Mouse (Mus musculus): ENCODE results near the gene Ntf3.
A peak's percentile ranks its signal among the peaks of the same experiment; 100 is the strongest.

Ntf3 gene

GRCm38 (mm10) chr6:126102007-126102406 lies 64.7 kb downstream of the Ntf3 start:
- no peak for DNase-seq

GRCm38 (mm10) chr6:126100579-126100978 lies 66.1 kb downstream of the Ntf3 start:
- no peak for DNase-seq

GRCm38 (mm10) chr6:126097471-126097870 lies 69.2 kb downstream of the Ntf3 start:
- DNase-seq, result no peak

GRCm38 (mm10) chr6:126096085-126096484 lies 70.6 kb downstream of the Ntf3 start:
- peak; percentile 25 for DNase-seq

DNA sequence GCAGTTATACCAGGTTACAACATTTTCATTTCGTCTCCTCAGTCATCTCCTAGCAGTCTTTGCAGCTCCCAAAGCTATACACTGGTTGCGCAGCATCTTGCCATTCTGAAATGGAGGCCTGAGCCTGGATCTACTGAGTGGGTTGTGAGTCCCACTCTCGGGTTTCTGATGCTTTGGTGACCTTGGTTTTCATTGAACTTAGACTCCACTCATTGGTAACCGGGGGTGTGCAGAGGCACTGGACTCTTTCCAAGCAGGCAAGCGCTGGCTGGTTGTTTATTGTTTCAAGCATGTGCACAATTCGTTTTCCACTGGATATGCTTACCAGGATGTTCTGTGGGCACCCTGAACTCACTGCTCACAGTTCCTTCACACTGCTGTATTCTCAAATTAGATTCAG lies 71.7 kb downstream of the Ntf3 start:
- no peak for DNase-seq

DNA sequence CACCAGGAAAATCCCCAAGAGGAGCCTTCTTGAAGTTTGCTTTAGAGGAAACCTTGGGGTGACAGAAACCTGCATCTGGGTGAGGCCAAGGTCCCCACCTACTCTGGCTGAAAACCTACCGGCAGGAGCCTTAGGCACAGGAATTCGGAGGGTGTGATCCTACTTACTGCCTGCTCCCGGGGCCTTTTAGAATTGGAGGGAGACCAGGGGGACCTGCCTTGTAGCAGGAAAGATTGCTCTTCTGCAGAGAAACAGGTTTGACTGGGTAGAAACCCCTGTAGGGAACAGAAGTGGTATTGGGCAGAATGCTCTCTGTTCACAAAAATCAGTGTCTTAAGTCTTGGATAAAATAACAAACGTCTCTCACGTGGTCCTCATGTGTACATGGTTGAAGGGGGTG lies 74.7 kb downstream of the Ntf3 start:
- no peak for DNase-seq

DNA sequence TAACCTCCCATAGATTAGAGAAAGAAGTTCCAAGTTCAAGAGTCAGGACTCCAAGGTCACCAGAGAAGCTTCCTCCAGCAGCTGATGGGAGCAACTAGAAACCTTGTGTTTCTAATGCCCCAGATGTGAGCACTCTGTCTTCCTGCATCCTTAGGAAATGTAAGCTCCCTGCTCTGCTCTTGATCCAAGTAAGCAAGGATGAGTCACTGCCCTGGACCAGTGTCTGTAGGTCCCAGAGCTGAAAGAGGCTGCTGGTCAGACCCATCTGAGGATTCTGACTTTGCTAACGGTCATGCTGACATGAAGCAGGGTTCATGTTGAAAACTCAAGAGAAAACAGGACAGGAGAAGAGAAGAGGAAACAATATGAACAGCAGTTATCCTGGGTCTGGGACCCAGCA lies 76.6 kb downstream of the Ntf3 start:
- no peak for DNase-seq

GRCm38 (mm10) chr6:126088489-126089265 lies 78.0 kb downstream of the Ntf3 start:
- DNase-seq, result no peak

GRCm38 (mm10) chr6:126086321-126086950 lies 80.3 kb downstream of the Ntf3 start:
- no peak for DNase-seq

DNA sequence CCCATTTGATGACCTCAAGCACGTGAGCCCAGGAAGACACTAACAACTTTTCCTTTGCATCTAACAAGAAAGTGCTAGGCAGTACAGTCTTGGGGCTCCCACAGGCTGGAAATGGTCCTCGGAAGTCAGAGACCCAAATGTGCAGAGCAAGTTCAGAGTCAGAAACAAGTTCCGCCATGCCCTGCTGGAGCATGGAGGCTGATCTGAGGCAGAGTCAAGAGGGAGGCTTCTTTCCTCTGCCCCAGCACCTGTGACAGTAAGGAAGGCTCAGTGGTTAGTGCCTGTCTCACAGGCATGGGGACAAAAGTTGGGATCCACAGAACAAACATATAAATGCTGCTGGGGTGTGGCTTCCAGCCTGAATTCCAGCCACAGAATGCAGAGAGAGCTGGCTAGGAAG lies 86.2 kb downstream of the Ntf3 start:
- no peak for DNase-seq

DNA sequence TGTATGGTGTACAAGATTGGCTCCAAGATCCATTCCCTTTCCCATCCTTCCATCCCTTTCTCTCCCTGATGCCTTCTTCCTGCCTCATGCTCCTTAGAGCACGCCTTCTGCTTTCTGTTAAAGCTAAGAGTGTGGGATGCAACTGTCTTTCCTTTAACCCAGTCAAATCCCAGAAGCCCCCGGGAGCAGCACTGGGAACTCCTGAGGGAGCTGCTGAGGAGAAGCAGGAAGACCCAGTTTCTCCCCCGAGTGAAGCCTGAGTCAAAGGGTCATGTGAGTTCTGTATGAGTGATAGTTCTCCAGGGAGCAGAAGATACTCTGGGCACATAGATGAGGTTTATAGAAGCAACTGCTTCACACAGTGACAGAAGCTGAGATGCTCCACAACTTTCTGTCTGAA lies 109.0 kb downstream of the Ntf3 start:
- peak; percentile 10 for DNase-seq

GRCm38 (mm10) chr6:126053136-126053535 lies 113.6 kb downstream of the Ntf3 start:
- DNase-seq, result no peak
